Mouse (Mus musculus) small intestine, adult 2 months (tissue): ENCODE measurements at regions not wholly inside any gene's neighbourhood (a gene's known extent, or its start where the extent isn't known, plus 50 kb on each side); places are given as distances from the start of the nearest gene placed in this dataset.

Experiments
- CTCF ChIP-seq: fragments of 200-500 bp; IDR thresholded peaks from 2 replicates; pipeline ENCODE4 v1.5.1; 2012; ENCODE audit warnings: low read depth, mild to moderate bottlenecking, control low read depth, inconsistent platforms, low read length, moderate library complexity, mixed read lengths; ENCODE audit not compliant: insufficient replicate concordance, insufficient read length; ENCODE audit errors: extremely low read depth
- POLR2A ChIP-seq: fragments of 200-500 bp; IDR thresholded peaks from 2 replicates; pipeline ENCODE4 v1.6.1; 2012; ENCODE audit warnings: low read depth, mild to moderate bottlenecking, control low read depth, inconsistent platforms, low read length, moderate library complexity

DNA sequence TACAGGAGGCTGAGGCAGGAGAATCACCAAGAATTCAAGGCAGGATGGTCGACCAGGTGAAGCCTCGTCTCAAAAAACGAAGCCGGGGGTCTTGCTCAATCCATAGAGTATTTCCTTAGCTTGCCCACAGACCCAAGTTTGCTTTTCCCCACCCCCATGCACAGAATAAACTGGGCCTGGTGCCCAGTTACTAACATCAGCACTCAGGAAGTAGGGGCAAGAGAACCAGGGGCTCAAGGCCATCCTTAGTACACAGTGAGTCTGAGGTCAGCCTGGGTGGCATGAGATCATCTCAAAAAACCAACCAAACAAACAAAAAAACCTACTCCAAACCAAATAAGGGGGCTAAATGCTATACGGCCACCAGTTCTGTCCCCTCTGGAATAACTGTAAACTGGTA, 58.4 kb upstream of the Ier3 start:
- no peak for TF ChIP-seq CTCF
- no peak for TF ChIP-seq POLR2A
